Mouse (Mus musculus): ENCODE data around the gene Trim41. TPM values are rescaled to one million over a fixed set of nuclear protein-coding genes. Genes with fewer than 3 reads are reported as not detected.
"Not testable (repeated sequence)": the region's sequence is repeated elsewhere in the genome, so short reads cannot be mapped to it uniquely, and the experiment has no call there.

Gene Trim41
- total RNA-seq, 1 experiment from 2014 or later = 59.4 TPM

- ATAC-seq (replicated peaks; ENCODE audit: insufficient number of reproducible peaks, low FRiP score, low TSS enrichment, poor library complexity, severe bottlenecking) = no peak
Observed at GRCm38 (mm10) chr11:48838879-48839680, 21.9 kb upstream of the Trim41 start.

- peak; percentile 48 for ATAC-seq (replicated peaks; ENCODE audit: insufficient number of reproducible peaks, low FRiP score, low TSS enrichment, poor library complexity, severe bottlenecking)
Observed at GRCm38 (mm10) chr11:48838181-48838797, 21.1 kb upstream of the Trim41 start.

- no peak for ATAC-seq (replicated peaks; ENCODE audit: insufficient number of reproducible peaks, low FRiP score, low TSS enrichment, poor library complexity, severe bottlenecking)
Observed at GRCm38 (mm10) chr11:48837310-48838180, 20.4 kb upstream of the Trim41 start.

GRCm38 (mm10) chr11:48836990-48837309, 19.8 kb upstream of the Trim41 start:
- no peak for ATAC-seq (replicated peaks; ENCODE audit: insufficient number of reproducible peaks, low FRiP score, low TSS enrichment, poor library complexity, severe bottlenecking)

GRCm38 (mm10) chr11:48835923-48836322, 18.8 kb upstream of the Trim41 start:
- no peak for ATAC-seq (replicated peaks; ENCODE audit: insufficient number of reproducible peaks, low FRiP score, low TSS enrichment, poor library complexity, severe bottlenecking)

- ATAC-seq (replicated peaks; ENCODE audit: insufficient number of reproducible peaks, low FRiP score, low TSS enrichment, poor library complexity, severe bottlenecking) = peak; percentile 70
Observed at GRCm38 (mm10) chr11:48833731-48834639, 16.8 kb upstream of the Trim41 start.

- ATAC-seq (replicated peaks; ENCODE audit: insufficient number of reproducible peaks, low FRiP score, low TSS enrichment, poor library complexity, severe bottlenecking) = no peak
Observed at GRCm38 (mm10) chr11:48833078-48833730, 16.1 kb upstream of the Trim41 start.

GRCm38 (mm10) chr11:48831273-48831672, 14.1 kb upstream of the Trim41 start:
- ATAC-seq (replicated peaks; ENCODE audit: insufficient number of reproducible peaks, low FRiP score, low TSS enrichment, poor library complexity, severe bottlenecking) = no peak

- no peak for ATAC-seq (replicated peaks; ENCODE audit: insufficient number of reproducible peaks, low FRiP score, low TSS enrichment, poor library complexity, severe bottlenecking)
Observed at GRCm38 (mm10) chr11:48830279-48830678, 13.1 kb upstream of the Trim41 start.

- ATAC-seq (replicated peaks; ENCODE audit: insufficient number of reproducible peaks, low FRiP score, low TSS enrichment, poor library complexity, severe bottlenecking) = no peak
Observed at GRCm38 (mm10) chr11:48827926-48828325, 10.8 kb upstream of the Trim41 start.

GRCm38 (mm10) chr11:48826752-48827096, 9.6 kb upstream of the Trim41 start:
- 0 out of 2 replicates have a peak, but pooled peaks have one; percentile 15 for ATAC-seq (replicated peaks; ENCODE audit: insufficient number of reproducible peaks, low FRiP score, low TSS enrichment, poor library complexity, severe bottlenecking)

GRCm38 (mm10) chr11:48825979-48826751, 9.0 kb upstream of the Trim41 start, which contains the start of the genes Trim7 and Gm12184:
Gene Trim7 (plus strand): TSS chr11:48826140.
Gene Gm12184 (minus strand): TSS chr11:48826655.
- ATAC-seq (replicated peaks; ENCODE audit: insufficient number of reproducible peaks, low FRiP score, low TSS enrichment, poor library complexity, severe bottlenecking) = peak; percentile 60

GRCm38 (mm10) chr11:48824311-48824830, 7.2 kb upstream of the Trim41 start:
- no peak for ATAC-seq (replicated peaks; ENCODE audit: insufficient number of reproducible peaks, low FRiP score, low TSS enrichment, poor library complexity, severe bottlenecking)

- peak; percentile 49 for ATAC-seq (replicated peaks; ENCODE audit: insufficient number of reproducible peaks, low FRiP score, low TSS enrichment, poor library complexity, severe bottlenecking)
Observed at GRCm38 (mm10) chr11:48823536-48823972, 6.4 kb upstream of the Trim41 start.

GRCm38 (mm10) chr11:48822768-48823512, 5.8 kb upstream of the Trim41 start:
- no peak for ATAC-seq (replicated peaks; ENCODE audit: insufficient number of reproducible peaks, low FRiP score, low TSS enrichment, poor library complexity, severe bottlenecking)

- not testable (repeated sequence) for ATAC-seq (replicated peaks; ENCODE audit: insufficient number of reproducible peaks, low FRiP score, low TSS enrichment, poor library complexity, severe bottlenecking)
Observed at GRCm38 (mm10) chr11:48821299-48821698, 4.1 kb upstream of the Trim41 start.
